Comparison of ENCODE assay signal across 12 mouse cellular contexts in genomic region chr2:59757015-59757414, GRCm38 (mm10).
DNase-seq lines count a peak whose midpoint lies in the region; ATAC-seq and TF ChIP-seq lines count a peak whose summit lies in the region.
"Had no signal": no experiment of that assay in that cellular context is flagged by ENCODE, and none has a peak within 500 bp of the region (broad histone marks: within the 10 kb centered on the region; RNA-seq: fewer than 3 reads in every experiment).

No protein-coding gene starts in this region.

- H3K27ac ChIP-seq in heart, embryonic 14.5 days (replicated peaks in 1 of 2; ENCODE audit: control insufficient read depth in 1 of 2, insufficient read depth in 1 of 2, low read depth in 2 of 2, low read length in 2 of 2): peak overlapping the region; percentile 12 to 20; a peak in 1 of 4 replicates
- no peak overlapping the region for H3K27ac ChIP-seq in lung, embryonic 14.5 days (ENCODE audit: low read depth)
- no peak overlapping the region for H3K27ac ChIP-seq in forebrain, embryonic 14.5 days (ENCODE audit: low read depth, low read length)
- H3K27ac ChIP-seq: intestine, embryonic 15.5 days had no signal

- ATAC-seq in heart, embryonic 14.5 days (ENCODE audit: insufficient number of reproducible peaks, insufficient read depth, low FRiP score, low read depth): no peak
- ATAC-seq in lung, embryonic 14.5 days (ENCODE audit: insufficient read depth): no peak
- peak; percentile 64; the same call in 1 of the 2 replicates for ATAC-seq in forebrain, embryonic 14.5 days
- no peak for ATAC-seq in erythroblast, adult 5-6 weeks (replicated peaks; ENCODE audit: low FRiP score, poor library complexity, severe bottlenecking)
- ATAC-seq: intestine, embryonic 15.5 days had no signal

- no peak overlapping the region for H3K4me3 ChIP-seq in heart, embryonic 14.5 days (ENCODE audit: control insufficient read depth in 1 of 2, insufficient read depth in 1 of 2, low read depth in 1 of 2, low read length in 2 of 2)
- H3K4me3 ChIP-seq in lung, embryonic 14.5 days (ENCODE audit: low read depth, low read length): no peak overlapping the region
- H3K4me3 ChIP-seq in forebrain, embryonic 14.5 days (ENCODE audit: low read depth, low read length): no peak overlapping the region
- H3K4me3 ChIP-seq: intestine, embryonic 15.5 days had no signal

- 62% methylated on average over 6 of the region's 6 CpGs for WGBS in heart, embryonic 14.5 days
- WGBS in lung, embryonic 14.5 days: 66% methylated on average over 6 of the region's 6 CpGs
- 71% methylated on average over 6 of the region's 6 CpGs for WGBS in forebrain, embryonic 14.5 days

- no peaks in the 10 kb centered on the region for H3K9me3 ChIP-seq in heart, embryonic 14.5 days (ENCODE audit: control insufficient read depth, low read length)
- no peaks in the 10 kb centered on the region for H3K9me3 ChIP-seq in lung, embryonic 14.5 days (ENCODE audit: low read depth, low read length)
- no peaks in the 10 kb centered on the region for H3K9me3 ChIP-seq in forebrain, embryonic 14.5 days (replicated peaks; ENCODE audit: control insufficient read depth, low read length)
- H3K9me3 ChIP-seq: intestine, embryonic 15.5 days had no signal

- intact Hi-C loops in heart, postnatal 25 days (cut with DNase I): no loop called here

- TF ChIP-seq CTCF in lung, embryonic 14.5 days (IDR thresholded peaks at IDR 0.05; ENCODE audit: low read depth): peak; percentile 51

- DNase-seq in heart, postnatal 25 days (ENCODE audit: low spot score): no peak
- no peak for DNase-seq in lung, embryonic 14.5 days
- DNase-seq in lung, postnatal 10 days: no peak
- peak; percentile 69 for DNase-seq in forebrain, embryonic 14.5 days (ENCODE audit: low spot score)
- peak; percentile 46 for DNase-seq in retina, embryonic 14.5 days (ENCODE audit: low spot score)
- no peak for DNase-seq in gastrocnemius, postnatal 10 days
- DNase-seq: cerebellum, postnatal 14 days; lung, postnatal 36 days; thymus, postnatal 4 days had no signal

- no peak overlapping the region for H3K4me2 ChIP-seq in heart, embryonic 14.5 days (ENCODE audit: low read length)
- H3K4me2 ChIP-seq in lung, embryonic 14.5 days: no peak overlapping the region
- H3K4me2 ChIP-seq in forebrain, embryonic 14.5 days (ENCODE audit: low read length): no peak overlapping the region
- H3K4me2 ChIP-seq: intestine, embryonic 15.5 days had no signal

- H3K4me1 ChIP-seq in heart, embryonic 14.5 days (ENCODE audit: control insufficient read depth in 2 of 2, insufficient read depth in 2 of 2, low read length in 2 of 2): peaks cover 12 to 35% of the 10 kb centered on the region in 2 experiments
- no peaks in the 10 kb centered on the region for H3K4me1 ChIP-seq in lung, embryonic 14.5 days (ENCODE audit: insufficient read depth)
- H3K4me1 ChIP-seq in forebrain, embryonic 14.5 days (ENCODE audit: control insufficient read depth, insufficient read depth, low read length): no peaks in the 10 kb centered on the region; the same call in 1 of the 2 replicates

- no peaks in the 10 kb centered on the region for H3K27me3 ChIP-seq in heart, embryonic 14.5 days (ENCODE audit: control insufficient read depth, insufficient read depth, low read length)
- no peaks in the 10 kb centered on the region for H3K27me3 ChIP-seq in lung, embryonic 14.5 days (ENCODE audit: insufficient read depth, low read length)
- no peaks in the 10 kb centered on the region for H3K27me3 ChIP-seq in forebrain, embryonic 14.5 days (replicated peaks; ENCODE audit: control insufficient read depth, insufficient read depth, low read length)
- H3K27me3 ChIP-seq: intestine, embryonic 15.5 days had no signal

- H3K9ac ChIP-seq in heart, embryonic 14.5 days (ENCODE audit: low read length): no peak overlapping the region
- H3K9ac ChIP-seq in lung, embryonic 14.5 days: no peak overlapping the region
- no peak overlapping the region for H3K9ac ChIP-seq in forebrain, embryonic 14.5 days (ENCODE audit: low read length)
- H3K9ac ChIP-seq: intestine, embryonic 15.5 days had no signal

- peaks cover 8% of the 10 kb centered on the region; the same call in 1 of the 2 replicates for H3K36me3 ChIP-seq in heart, embryonic 14.5 days (ENCODE audit: control insufficient read depth, insufficient read depth, low read length)
- peaks cover 7% of the 10 kb centered on the region; the same call in 1 of the 2 replicates for H3K36me3 ChIP-seq in lung, embryonic 14.5 days (ENCODE audit: insufficient read depth)
- H3K36me3 ChIP-seq in forebrain, embryonic 14.5 days (ENCODE audit: control insufficient read depth, insufficient read depth, low read length): no peaks in the 10 kb centered on the region
- H3K36me3 ChIP-seq: intestine, embryonic 15.5 days had no signal

Comparison
In these comparisons a context has a peak if more than half of its experiments do, and no peak if none do; other contexts are left out.
1. H3K27ac ChIP-seq: peak in heart, embryonic 14.5 days (2 of 2); none in lung, embryonic 14.5 days (single experiment) and forebrain, embryonic 14.5 days (single experiment).
2. DNase-seq: peak in forebrain, embryonic 14.5 days (single experiment) and retina, embryonic 14.5 days (single experiment); none in heart, postnatal 25 days (single experiment), lung, embryonic 14.5 days (single experiment), lung, postnatal 10 days (single experiment) and gastrocnemius, postnatal 10 days (single experiment).